Mouse (Mus musculus): ENCODE data around the gene Cggbp1.

Gene Cggbp1

GRCm38 (mm10) chr16:64873416-64874305 is 21.9 kb downstream of the Cggbp1 start:
- in situ Hi-C loops (cut with MboI, MseI) = no loop called here

GRCm38 (mm10) chr16:64875384-64875783 is 23.6 kb downstream of the Cggbp1 start:
- in situ Hi-C loops (cut with MboI, MseI) = no loop called here

GRCm38 (mm10) chr16:64875822-64876221 is 24.0 kb downstream of the Cggbp1 start:
- in situ Hi-C loops (cut with MboI, MseI) = no loop called here

- in situ Hi-C loops (cut with MboI, MseI) = no loop called here
Measured at GRCm38 (mm10) chr16:64876631-64877265, 25.0 kb downstream of the Cggbp1 start.

GRCm38 (mm10) chr16:64877314-64877713 is 25.5 kb downstream of the Cggbp1 start:
- in situ Hi-C loops (cut with MboI, MseI) = no loop called here

- in situ Hi-C loops (cut with MboI, MseI) = no loop called here
Measured at GRCm38 (mm10) chr16:64878611-64879132, 26.9 kb downstream of the Cggbp1 start.

- in situ Hi-C loops (cut with MboI, MseI) = no loop called here
Measured at GRCm38 (mm10) chr16:64879735-64880134, 27.9 kb downstream of the Cggbp1 start.

- in situ Hi-C loops (cut with MboI, MseI) = no loop called here
Measured at GRCm38 (mm10) chr16:64880986-64881385, 29.2 kb downstream of the Cggbp1 start.

- in situ Hi-C loops (cut with MboI, MseI) = no loop called here
Measured at GRCm38 (mm10) chr16:64881442-64881841, 29.6 kb downstream of the Cggbp1 start.

- in situ Hi-C loops (cut with MboI, MseI) = no loop called here
Measured at GRCm38 (mm10) chr16:64883896-64884295, 32.1 kb downstream of the Cggbp1 start.

- in situ Hi-C loops (cut with MboI, MseI) = no loop called here
Measured at GRCm38 (mm10) chr16:64884420-64884838, 32.6 kb downstream of the Cggbp1 start.

GRCm38 (mm10) chr16:64885142-64885541 is 33.3 kb downstream of the Cggbp1 start:
- in situ Hi-C loops (cut with MboI, MseI) = no loop called here

GRCm38 (mm10) chr16:64885547-64885946 is 33.8 kb downstream of the Cggbp1 start:
- in situ Hi-C loops (cut with MboI, MseI) = no loop called here

- in situ Hi-C loops (cut with MboI, MseI) = no loop called here
Measured at GRCm38 (mm10) chr16:64889496-64889895, 37.7 kb downstream of the Cggbp1 start.

GRCm38 (mm10) chr16:64899084-64899483 is 47.3 kb downstream of the Cggbp1 start:
- in situ Hi-C loops (cut with MboI, MseI) = no loop called here

GRCm38 (mm10) chr16:64903328-64903727 is 51.5 kb downstream of the Cggbp1 start:
- in situ Hi-C loops (cut with MboI, MseI) = loop anchor here in 1 of 2 experiments (25.0 kb wide), 1 partner anchor 584 kb away; no protein-coding TSS in a partner anchor

- in situ Hi-C loops (cut with MboI, MseI) = loop anchor here in 1 of 2 experiments (25.0 kb wide), 1 partner anchor 580 kb away; no protein-coding TSS in a partner anchor
Measured at GRCm38 (mm10) chr16:64907112-64907511, 55.3 kb downstream of the Cggbp1 start.

- in situ Hi-C loops (cut with MboI, MseI) = loop anchor here in 1 of 2 experiments (25.0 kb wide), 1 partner anchor 579 kb away; no protein-coding TSS in a partner anchor
Measured at GRCm38 (mm10) chr16:64908747-64909146, 57.0 kb downstream of the Cggbp1 start.

All from T-helper 17 cell (primary cell).